Mouse (Mus musculus): Measurements from ENCODE around the gene Zfp459. TPM values are rescaled to one million over a fixed set of nuclear protein-coding genes. Genes with fewer than 3 reads are reported as not detected.
"Not testable (repeated sequence)": the region's sequence is repeated elsewhere in the genome, so short reads cannot be mapped to it uniquely, and the experiment has no call there.

Gene Zfp459
- polyA plus RNA-seq, 1 experiment from 2014 or later: 1.4 TPM

- H3K9ac ChIP-seq (ENCODE audit: low read depth, low read length): no peak overlapping the region
- H3K4me3 ChIP-seq (replicated peaks; ENCODE audit: low read depth, low read length): no peak overlapping the region
- no peaks in the 10 kb centered on the region; the same call in 1 of the 2 replicates for H3K27me3 ChIP-seq (ENCODE audit: insufficient read depth, low read length)
- no peak for TF ChIP-seq CTCF (IDR thresholded peaks at IDR 0.05; ENCODE audit: low read depth)
- DNase-seq (ENCODE audit: low spot score) (no peak), ATAC-seq (replicated peaks; ENCODE audit: low FRiP score, low read depth) (no peak)
- H3K4me2 ChIP-seq (ENCODE audit: low read length): no peak overlapping the region
- no peaks in the 10 kb centered on the region for H3K36me3 ChIP-seq (ENCODE audit: insufficient read depth, low read length)
- no peak overlapping the region for H3K27ac ChIP-seq
- no peaks in the 10 kb centered on the region for H3K9me3 ChIP-seq (replicated peaks; ENCODE audit: low read length)
- 68% methylated on average over 3 of the region's 3 CpGs for WGBS
- no peaks in the 10 kb centered on the region for H3K4me1 ChIP-seq (replicated peaks; ENCODE audit: insufficient read depth, low read length)
Measured at GRCm38 (mm10) chr13:67428116-67428515, 6.9 kb upstream of the Zfp459 start.

GRCm38 (mm10) chr13:67425699-67426098 lies 4.5 kb upstream of the Zfp459 start:
- not testable (repeated sequence) for H3K27me3 ChIP-seq (ENCODE audit: insufficient read depth, low read length); H3K36me3 ChIP-seq (ENCODE audit: insufficient read depth, low read length); DNase-seq (ENCODE audit: low spot score); H3K9ac ChIP-seq (ENCODE audit: low read depth, low read length); H3K27ac ChIP-seq; H3K9me3 ChIP-seq (replicated peaks; ENCODE audit: low read length); H3K4me1 ChIP-seq (replicated peaks; ENCODE audit: insufficient read depth, low read length); H3K4me3 ChIP-seq (replicated peaks; ENCODE audit: low read depth, low read length); ATAC-seq (replicated peaks; ENCODE audit: low FRiP score, low read depth); H3K4me2 ChIP-seq (ENCODE audit: low read length)

DNA sequence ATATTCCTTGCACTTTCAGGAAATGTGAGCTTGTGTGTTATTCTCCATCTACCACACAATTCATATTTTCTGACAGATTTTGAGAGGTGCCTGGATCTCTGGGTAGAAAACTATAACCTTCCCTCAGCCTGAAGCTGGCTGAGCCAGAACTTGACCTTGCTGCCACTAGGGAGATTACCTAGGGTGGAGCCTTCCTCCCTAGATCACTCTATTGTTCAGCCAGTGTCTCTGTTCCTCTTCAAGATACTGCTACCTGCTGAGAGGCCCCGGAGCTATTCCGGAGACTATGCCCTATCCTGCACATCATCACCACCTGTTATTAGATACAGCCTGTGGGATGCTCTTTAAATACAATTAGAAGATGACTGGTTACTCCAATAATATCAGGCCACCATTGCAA lies 1.3 kb upstream of the Zfp459 start:
- not testable (repeated sequence) for H3K36me3 ChIP-seq (ENCODE audit: insufficient read depth, low read length); H3K9ac ChIP-seq (ENCODE audit: low read depth, low read length); H3K27ac ChIP-seq; H3K4me2 ChIP-seq (ENCODE audit: low read length); DNase-seq (ENCODE audit: low spot score); H3K27me3 ChIP-seq (ENCODE audit: insufficient read depth, low read length); ATAC-seq (replicated peaks; ENCODE audit: low FRiP score, low read depth); H3K4me1 ChIP-seq (replicated peaks; ENCODE audit: insufficient read depth, low read length); H3K9me3 ChIP-seq (replicated peaks; ENCODE audit: low read length); H3K4me3 ChIP-seq (replicated peaks; ENCODE audit: low read depth, low read length)
- 90% methylated on average over 2 of the region's 2 CpGs for WGBS

GRCm38 (mm10) chr13:67420558-67421206 lies 536 bp downstream of the Zfp459 start:
- Histone ChIP-seq H3K27ac (no peak overlapping the region), H3K4me1 (replicated peaks; ENCODE audit: insufficient read depth, low read length) (no peaks in the 10 kb centered on the region), H3K9ac (ENCODE audit: low read depth, low read length) (peak overlapping the region; percentile 51), H3K27me3 (ENCODE audit: insufficient read depth, low read length) (no peaks in the 10 kb centered on the region; the same call in 1 of the 2 replicates), H3K9me3 (replicated peaks; ENCODE audit: low read length) (no peaks in the 10 kb centered on the region), H3K4me2 (ENCODE audit: low read length) (peak overlapping the region; percentile 84), H3K4me3 (replicated peaks; ENCODE audit: low read depth, low read length) (peak overlapping the region; percentile 61), H3K36me3 (ENCODE audit: insufficient read depth, low read length) (no peaks in the 10 kb centered on the region)
- ATAC-seq (replicated peaks; ENCODE audit: low FRiP score, low read depth) (peak; percentile 34; the same call in 1 of the 2 replicates), DNase-seq (ENCODE audit: low spot score) (no peak)
- WGBS: 33% methylated on average over 11 of the region's 11 CpGs
- no peak for TF ChIP-seq CTCF (IDR thresholded peaks at IDR 0.05; ENCODE audit: low read depth)

GRCm38 (mm10) chr13:67416811-67417210 lies 4.4 kb downstream of the Zfp459 start:
- H3K9ac ChIP-seq (ENCODE audit: low read depth, low read length): no peak overlapping the region
- no peaks in the 10 kb centered on the region for H3K9me3 ChIP-seq (replicated peaks; ENCODE audit: low read length)
- H3K4me2 ChIP-seq (ENCODE audit: low read length): no peak overlapping the region
- TF ChIP-seq CTCF (IDR thresholded peaks at IDR 0.05; ENCODE audit: low read depth): peak; percentile 14; the same call in 1 of the 2 replicates
- no peaks in the 10 kb centered on the region for H3K36me3 ChIP-seq (ENCODE audit: insufficient read depth, low read length)
- no peak overlapping the region for H3K27ac ChIP-seq
- H3K4me3 ChIP-seq (replicated peaks; ENCODE audit: low read depth, low read length): no peak overlapping the region
- ATAC-seq (replicated peaks; ENCODE audit: low FRiP score, low read depth) (no peak), DNase-seq (ENCODE audit: low spot score) (peak; percentile 2)
- no peaks in the 10 kb centered on the region for H3K4me1 ChIP-seq (replicated peaks; ENCODE audit: insufficient read depth, low read length)
- WGBS: 92% methylated on average over 3 of the region's 3 CpGs
- no peaks in the 10 kb centered on the region for H3K27me3 ChIP-seq (ENCODE audit: insufficient read depth, low read length)

GRCm38 (mm10) chr13:67415759-67416158 lies 5.5 kb downstream of the Zfp459 start:
- Histone ChIP-seq H3K27me3 (ENCODE audit: insufficient read depth, low read length) (no peaks in the 10 kb centered on the region), H3K4me3 (replicated peaks; ENCODE audit: low read depth, low read length) (no peak overlapping the region), H3K36me3 (ENCODE audit: insufficient read depth, low read length) (no peaks in the 10 kb centered on the region), H3K4me1 (replicated peaks; ENCODE audit: insufficient read depth, low read length) (no peaks in the 10 kb centered on the region), H3K9ac (ENCODE audit: low read depth, low read length) (no peak overlapping the region), H3K27ac (no peak overlapping the region), H3K9me3 (replicated peaks; ENCODE audit: low read length) (no peaks in the 10 kb centered on the region), H3K4me2 (ENCODE audit: low read length) (no peak overlapping the region)
- no peak for ATAC-seq (replicated peaks; ENCODE audit: low FRiP score, low read depth)
- no peak for TF ChIP-seq CTCF (IDR thresholded peaks at IDR 0.05; ENCODE audit: low read depth)
- DNase-seq (ENCODE audit: low spot score): no peak
- 93% methylated on average over 6 of the region's 6 CpGs for WGBS

- peak; percentile 56 for TF ChIP-seq CTCF (IDR thresholded peaks at IDR 0.05; ENCODE audit: low read depth)
- not testable (repeated sequence) for H3K4me3 ChIP-seq (replicated peaks; ENCODE audit: low read depth, low read length); H3K36me3 ChIP-seq (ENCODE audit: insufficient read depth, low read length); H3K9ac ChIP-seq (ENCODE audit: low read depth, low read length); H3K4me2 ChIP-seq (ENCODE audit: low read length); H3K9me3 ChIP-seq (replicated peaks; ENCODE audit: low read length); H3K4me1 ChIP-seq (replicated peaks; ENCODE audit: insufficient read depth, low read length); H3K27ac ChIP-seq; H3K27me3 ChIP-seq (ENCODE audit: insufficient read depth, low read length); ATAC-seq (replicated peaks; ENCODE audit: low FRiP score, low read depth)
- WGBS: 66% methylated on average over 3 of the region's 3 CpGs
- DNase-seq (ENCODE audit: low spot score): peak; percentile 2
Measured at GRCm38 (mm10) chr13:67413634-67414033, 7.6 kb downstream of the Zfp459 start.

GRCm38 (mm10) chr13:67399183-67399903 lies 21.9 kb downstream of the Zfp459 start, which contains the start of gene Zfp429:
Zfp429 (minus strand) TSS chr13:67399819.
- WGBS: 3% methylated on average over 14 of the region's 16 CpGs
- H3K27ac ChIP-seq: peak within 1 kb of the TSS; percentile 36; the same call in 1 of the 2 replicates

GRCm38 (mm10) chr13:67376255-67376654 lies 45.0 kb downstream of the Zfp459 start:
- not testable (repeated sequence) for H3K4me2 ChIP-seq (ENCODE audit: low read length); ATAC-seq (replicated peaks; ENCODE audit: low FRiP score, low read depth); H3K4me1 ChIP-seq (replicated peaks; ENCODE audit: insufficient read depth, low read length); DNase-seq (ENCODE audit: low spot score); H3K9me3 ChIP-seq (replicated peaks; ENCODE audit: low read length); H3K4me3 ChIP-seq (replicated peaks; ENCODE audit: low read depth, low read length); H3K27me3 ChIP-seq (ENCODE audit: insufficient read depth, low read length); H3K9ac ChIP-seq (ENCODE audit: low read depth, low read length); H3K27ac ChIP-seq; H3K36me3 ChIP-seq (ENCODE audit: insufficient read depth, low read length)
- 81% methylated on average over 3 of the region's 3 CpGs for WGBS

More at GRCm38 (mm10) chr13:67399183-67399903, 21.9 kb downstream of the Zfp459 start, which contains the start of gene Zfp429:
- not testable (repeated sequence) for H3K4me1 ChIP-seq (replicated peaks; ENCODE audit: insufficient read depth, low read length); H3K27me3 ChIP-seq (ENCODE audit: insufficient read depth, low read length); H3K36me3 ChIP-seq (ENCODE audit: insufficient read depth, low read length); H3K9me3 ChIP-seq (replicated peaks; ENCODE audit: low read length)
- peak within 1 kb of the TSS; percentile 63 for H3K4me2 ChIP-seq (ENCODE audit: low read length)
- H3K4me3 ChIP-seq (replicated peaks; ENCODE audit: low read depth, low read length): peak within 1 kb of the TSS; percentile 54
- peak; percentile 93 for ATAC-seq (replicated peaks; ENCODE audit: low FRiP score, low read depth)
- H3K9ac ChIP-seq (ENCODE audit: low read depth, low read length): peak within 1 kb of the TSS; percentile 57
- peak; percentile 83 for DNase-seq (ENCODE audit: low spot score)
